Mouse (Mus musculus) hindbrain, embryonic 13.5 days (tissue): ENCODE measurements around the gene Ppp3ca. TPM values are rescaled to one million over a fixed set of nuclear protein-coding genes. Genes with fewer than 3 reads are reported as not detected.
A peak's percentile ranks its signal among the peaks of the same experiment; 100 is the strongest.

Source experiments
- ATAC-seq: fragments of 200-750 bp; cut with Nextera tagmentation; 2 replicates; pipeline ENCODE4 v1.8.0; 2017; ENCODE audit warnings: moderate TSS enrichment; ENCODE audit not compliant: low FRiP score
- H3K27ac ChIP-seq: fragments of 300-500 bp; sonication (generic); 2 replicates; pipeline ENCODE4 v1.5.1; 2015; ENCODE audit warnings: inconsistent platforms, mild to moderate bottlenecking, moderate library complexity
- H3K27me3 ChIP-seq: fragments of 300-500 bp; sonication (generic); 2 replicates; pipeline ENCODE4 v1.6.1; 2015; ENCODE audit warnings: mild to moderate bottlenecking, inconsistent platforms
- H3K36me3 ChIP-seq: fragments of 300-500 bp; sonication (generic); 2 replicates; pipeline ENCODE4 v1.6.1; 2015; ENCODE audit warnings: mild to moderate bottlenecking, inconsistent platforms
- H3K4me1 ChIP-seq: fragments of 300-500 bp; sonication (generic); replicated peaks from 2 replicates; pipeline ENCODE4 v1.6.1; 2015; ENCODE audit warnings: inconsistent platforms
- H3K4me2 ChIP-seq: fragments of 300-500 bp; sonication (generic); 2 replicates; pipeline ENCODE4 v1.6.1; 2015; ENCODE audit warnings: inconsistent platforms, mild to moderate bottlenecking, moderate library complexity
- H3K4me3 ChIP-seq: fragments of 300-500 bp; sonication (generic); 2 replicates; pipeline ENCODE4 v1.5.1; 2015; ENCODE audit warnings: mild to moderate bottlenecking, inconsistent platforms
- H3K9ac ChIP-seq: fragments of 300-500 bp; sonication (generic); 2 replicates; pipeline ENCODE4 v1.6.1; 2015; ENCODE audit warnings: mild to moderate bottlenecking, inconsistent platforms
- H3K9me3 ChIP-seq: fragments of 300-500 bp; sonication (generic); 2 replicates; pipeline ENCODE4 v1.6.1; 2016; ENCODE audit warnings: inconsistent platforms
- WGBS: fragments of 180-500 bp; shearing (Covaris S2); methylation state at CpG from one replicate; pipeline ENCODE4 v1.1.7; 2015; 5-methylcytosine and 5-hydroxymethylcytosine counted together
- polyA plus RNA-seq: library from polyadenylated mRNA; unstranded; fragments of >200 nt; fragmentation: Nextera tagmentation; extraction: Ambion mirVana; gene quantifications from 2 replicates; pipeline ENCODE4 v1.2.1, GENCODE M21; 2015

Gene Ppp3ca
- polyA plus RNA-seq, 1 experiment from 2014 or later = 134 TPM

GRCm38 (mm10) chr3:136671940-136672278 is 2.0 kb downstream of the Ppp3ca start:
- Histone ChIP-seq H3K36me3 (no peaks in the 10 kb centered on the region), H3K27ac (peak overlapping the region; percentile 97), H3K4me1 (peaks cover 48% of the 10 kb centered on the region), H3K9ac (peak overlapping the region; percentile 95), H3K9me3 (no peaks in the 10 kb centered on the region), H3K4me2 (peak overlapping the region; percentile 68), H3K4me3 (peak overlapping the region; percentile 91), H3K27me3 (no peaks in the 10 kb centered on the region)
- no peak for ATAC-seq
- 9% methylated on average over 5 of the region's 5 CpGs for WGBS

- no peaks in the 10 kb centered on the region for H3K27me3 ChIP-seq
- H3K4me2 ChIP-seq = peak overlapping the region; percentile 68
- WGBS = 77% methylated on average over 3 of the region's 3 CpGs
- peaks cover 55% of the 10 kb centered on the region for H3K4me1 ChIP-seq
- peak overlapping the region; percentile 39; the same call in 1 of the 2 replicates for H3K9ac ChIP-seq
- ATAC-seq = no peak
- H3K9me3 ChIP-seq = no peaks in the 10 kb centered on the region
- H3K4me3 ChIP-seq = peak overlapping the region; percentile 91
- no peak overlapping the region for H3K27ac ChIP-seq
- H3K36me3 ChIP-seq = no peaks in the 10 kb centered on the region
Measured at GRCm38 (mm10) chr3:136672870-136673269, 2.9 kb downstream of the Ppp3ca start.

GRCm38 (mm10) chr3:136673363-136673762 is 3.4 kb downstream of the Ppp3ca start:
- Histone ChIP-seq H3K4me1 (peaks cover 53% of the 10 kb centered on the region), H3K9ac (no peak overlapping the region), H3K27ac (no peak overlapping the region), H3K36me3 (no peaks in the 10 kb centered on the region), H3K9me3 (no peaks in the 10 kb centered on the region), H3K27me3 (no peaks in the 10 kb centered on the region), H3K4me2 (peak overlapping the region; percentile 68), H3K4me3 (no peak overlapping the region)
- no peak for ATAC-seq
- 85% methylated on average over 2 of the region's 2 CpGs for WGBS

GRCm38 (mm10) chr3:136674486-136674885 is 4.6 kb downstream of the Ppp3ca start:
- Histone ChIP-seq H3K4me2 (peak overlapping the region; percentile 30), H3K4me3 (no peak overlapping the region), H3K36me3 (no peaks in the 10 kb centered on the region), H3K27me3 (no peaks in the 10 kb centered on the region), H3K4me1 (peaks cover 58% of the 10 kb centered on the region), H3K9me3 (no peaks in the 10 kb centered on the region), H3K27ac (no peak overlapping the region), H3K9ac (no peak overlapping the region)
- WGBS = 61% methylated on average over 5 of the region's 5 CpGs
- ATAC-seq = no peak

- Histone ChIP-seq H3K9ac (no peak overlapping the region), H3K36me3 (no peaks in the 10 kb centered on the region), H3K4me2 (no peak overlapping the region), H3K27ac (no peak overlapping the region), H3K4me1 (peaks cover 77% of the 10 kb centered on the region), H3K9me3 (no peaks in the 10 kb centered on the region), H3K27me3 (no peaks in the 10 kb centered on the region), H3K4me3 (no peak overlapping the region)
- WGBS = 92% methylated on average over 2 of the region's 2 CpGs
- no peak for ATAC-seq
Measured at GRCm38 (mm10) chr3:136676991-136677390, 7.1 kb downstream of the Ppp3ca start.

- Histone ChIP-seq H3K27ac (no peak overlapping the region), H3K36me3 (no peaks in the 10 kb centered on the region), H3K9me3 (no peaks in the 10 kb centered on the region), H3K4me1 (peaks cover 69% of the 10 kb centered on the region), H3K27me3 (no peaks in the 10 kb centered on the region), H3K9ac (no peak overlapping the region), H3K4me3 (no peak overlapping the region), H3K4me2 (no peak overlapping the region)
- 65% methylated on average over 8 of the region's 8 CpGs for WGBS
- no peak for ATAC-seq
Measured at GRCm38 (mm10) chr3:136678386-136678785, 8.5 kb downstream of the Ppp3ca start.

- Histone ChIP-seq H3K9me3 (no peaks in the 10 kb centered on the region), H3K9ac (no peak overlapping the region), H3K4me3 (no peak overlapping the region), H3K36me3 (no peaks in the 10 kb centered on the region), H3K27ac (no peak overlapping the region), H3K27me3 (no peaks in the 10 kb centered on the region), H3K4me1 (peaks cover 69% of the 10 kb centered on the region), H3K4me2 (no peak overlapping the region)
- WGBS = 79% methylated on average over 6 of the region's 6 CpGs
- no peak for ATAC-seq
Measured at GRCm38 (mm10) chr3:136679903-136680491, 10.1 kb downstream of the Ppp3ca start.

GRCm38 (mm10) chr3:136682242-136682641 is 12.3 kb downstream of the Ppp3ca start:
- peaks cover 51% of the 10 kb centered on the region for H3K4me1 ChIP-seq
- H3K27ac ChIP-seq = no peak overlapping the region
- H3K9me3 ChIP-seq = no peaks in the 10 kb centered on the region

GRCm38 (mm10) chr3:136684191-136684958 is 14.5 kb downstream of the Ppp3ca start:
- no peak for ATAC-seq
- H3K4me2 ChIP-seq = no peak overlapping the region
- peaks cover 43% of the 10 kb centered on the region for H3K4me1 ChIP-seq
- H3K9ac ChIP-seq = no peak overlapping the region
- 87% methylated on average over 15 of the region's 15 CpGs for WGBS
- H3K9me3 ChIP-seq = no peaks in the 10 kb centered on the region
- H3K36me3 ChIP-seq = no peaks in the 10 kb centered on the region
- no peak overlapping the region for H3K4me3 ChIP-seq
- H3K27ac ChIP-seq = no peak overlapping the region; the same call in 1 of the 2 replicates
- no peaks in the 10 kb centered on the region for H3K27me3 ChIP-seq

More at GRCm38 (mm10) chr3:136682242-136682641, 12.3 kb downstream of the Ppp3ca start:
- H3K4me3 ChIP-seq = no peak overlapping the region
- WGBS = 89% methylated on average over 8 of the region's 8 CpGs
- ATAC-seq = no peak
- no peaks in the 10 kb centered on the region for H3K36me3 ChIP-seq
- no peaks in the 10 kb centered on the region for H3K27me3 ChIP-seq
- no peak overlapping the region for H3K9ac ChIP-seq
- no peak overlapping the region for H3K4me2 ChIP-seq

GRCm38 (mm10) chr3:136686429-136686828 is 16.5 kb downstream of the Ppp3ca start:
- H3K27ac ChIP-seq = no peak overlapping the region
- 88% methylated on average over 8 of the region's 8 CpGs for WGBS
- H3K4me1 ChIP-seq = peaks cover 36% of the 10 kb centered on the region
- no peak overlapping the region for H3K4me2 ChIP-seq
- ATAC-seq = no peak
- H3K9me3 ChIP-seq = no peaks in the 10 kb centered on the region
- no peaks in the 10 kb centered on the region for H3K27me3 ChIP-seq
- H3K36me3 ChIP-seq = no peaks in the 10 kb centered on the region
- no peak overlapping the region for H3K9ac ChIP-seq
- H3K4me3 ChIP-seq = no peak overlapping the region

- H3K36me3 ChIP-seq = no peaks in the 10 kb centered on the region
- no peak for ATAC-seq
- H3K27ac ChIP-seq = no peak overlapping the region
- H3K4me2 ChIP-seq = no peak overlapping the region
- peaks cover 32% of the 10 kb centered on the region for H3K4me1 ChIP-seq
- H3K4me3 ChIP-seq = no peak overlapping the region
- H3K9ac ChIP-seq = no peak overlapping the region
- 76% methylated on average over 9 of the region's 9 CpGs for WGBS
- H3K27me3 ChIP-seq = no peaks in the 10 kb centered on the region
- no peaks in the 10 kb centered on the region for H3K9me3 ChIP-seq
Measured at GRCm38 (mm10) chr3:136688101-136688586, 18.2 kb downstream of the Ppp3ca start.

GRCm38 (mm10) chr3:136689793-136690543 is 20.0 kb downstream of the Ppp3ca start:
- no peaks in the 10 kb centered on the region for H3K36me3 ChIP-seq
- H3K9ac ChIP-seq = no peak overlapping the region
- peaks cover 21% of the 10 kb centered on the region; the same call in 1 of the 2 replicates for H3K4me1 ChIP-seq
- no peak overlapping the region for H3K27ac ChIP-seq
- H3K4me3 ChIP-seq = no peak overlapping the region
- ATAC-seq = 0 out of 2 replicates have a peak, but pooled peaks have one; percentile 33
- no peak overlapping the region for H3K4me2 ChIP-seq
- 88% methylated on average over 7 of the region's 7 CpGs for WGBS
- no peaks in the 10 kb centered on the region for H3K27me3 ChIP-seq
- H3K9me3 ChIP-seq = no peaks in the 10 kb centered on the region
